Mouse (Mus musculus): Measurements from ENCODE around the gene Gm45233. TPM values are rescaled to one million over a fixed set of nuclear protein-coding genes. Genes with fewer than 3 reads are reported as not detected.
"Not testable (repeated sequence)": the region's sequence is repeated elsewhere in the genome, so short reads cannot be mapped to it uniquely, and the experiment has no call there.

The Gm45233 gene
- polyA plus RNA-seq (2015; fragmentation: Nextera tagmentation; extraction: Ambion mirVana): 0.39 TPM in 2 replicates

DNA sequence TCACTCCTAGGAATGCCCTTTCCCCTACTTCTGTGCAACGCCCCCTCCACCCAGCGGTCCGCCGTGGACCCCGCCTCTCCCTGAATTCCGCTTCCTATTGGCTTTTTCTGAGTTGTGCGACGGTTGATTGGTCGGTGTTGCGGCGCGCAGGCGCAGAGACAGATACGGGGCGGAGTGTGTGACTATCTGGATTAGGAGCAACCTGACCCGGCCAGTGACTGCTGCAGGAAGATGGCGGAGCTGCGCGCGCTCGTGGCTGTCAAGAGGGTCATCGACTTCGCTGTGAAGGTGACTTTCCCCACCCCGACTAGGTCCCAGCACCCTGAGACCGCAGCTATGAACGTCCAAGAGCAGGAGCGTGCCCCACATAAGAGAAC lies at the start of gene Gm45233, which contains the start of gene Etfb:
Gene Gm45233, plus strand, starts transcription at position 212 of the 377 bp plus-strand sequence.
Gene Etfb, plus strand, starts transcription at position 167 of the 377 bp plus-strand sequence.
- H3K9ac ChIP-seq: peak within 1 kb of the TSS; percentile 75
- H3K36me3 ChIP-seq: no peaks in the 10 kb centered on the region
- peak; percentile 96 for ATAC-seq (ENCODE audit: low FRiP score)
- peak within 1 kb of the TSS; percentile 57 for H3K4me3 ChIP-seq
- no peaks in the 10 kb centered on the region for H3K27me3 ChIP-seq
- WGBS: under 1% methylated on average over 27 of the region's 27 CpGs
- H3K4me1 ChIP-seq (replicated peaks): peaks cover 22% of the 10 kb centered on the region
- peak within 1 kb of the TSS; percentile 72 for H3K4me2 ChIP-seq
- peak within 1 kb of the TSS; percentile 93 for H3K27ac ChIP-seq
- no peaks in the 10 kb centered on the region for H3K9me3 ChIP-seq

DNA sequence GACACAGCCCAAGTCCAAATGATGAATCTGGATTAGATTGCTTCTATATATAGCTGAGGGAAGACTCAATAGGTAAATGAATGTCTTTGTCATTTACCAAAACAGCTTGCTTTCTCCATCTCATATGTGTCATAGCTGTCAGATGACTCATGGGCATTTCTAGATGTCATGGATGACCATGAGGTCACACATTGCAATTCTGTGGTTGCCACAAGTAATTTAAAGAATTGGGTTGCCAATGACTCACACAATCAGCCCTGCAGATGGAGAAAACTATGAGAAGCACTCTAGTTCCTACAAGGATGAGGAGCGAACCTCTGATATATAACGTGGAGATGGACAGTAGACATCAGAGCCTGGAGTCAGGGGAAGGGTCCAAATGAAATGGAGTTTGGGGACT lies 44.4 kb upstream of the Gm45233 start:
- 90% methylated on average over 2 of the region's 2 CpGs for WGBS
- H3K27ac ChIP-seq: no peak overlapping the region
- H3K4me2 ChIP-seq: no peak overlapping the region
- H3K4me3 ChIP-seq: no peak overlapping the region
- no peak for ATAC-seq (ENCODE audit: low FRiP score)
- H3K4me1 ChIP-seq (replicated peaks): no peaks in the 10 kb centered on the region
- no peaks in the 10 kb centered on the region for H3K9me3 ChIP-seq
- no peaks in the 10 kb centered on the region for H3K36me3 ChIP-seq
- no peaks in the 10 kb centered on the region for H3K27me3 ChIP-seq
- no peak overlapping the region for H3K9ac ChIP-seq

DNA sequence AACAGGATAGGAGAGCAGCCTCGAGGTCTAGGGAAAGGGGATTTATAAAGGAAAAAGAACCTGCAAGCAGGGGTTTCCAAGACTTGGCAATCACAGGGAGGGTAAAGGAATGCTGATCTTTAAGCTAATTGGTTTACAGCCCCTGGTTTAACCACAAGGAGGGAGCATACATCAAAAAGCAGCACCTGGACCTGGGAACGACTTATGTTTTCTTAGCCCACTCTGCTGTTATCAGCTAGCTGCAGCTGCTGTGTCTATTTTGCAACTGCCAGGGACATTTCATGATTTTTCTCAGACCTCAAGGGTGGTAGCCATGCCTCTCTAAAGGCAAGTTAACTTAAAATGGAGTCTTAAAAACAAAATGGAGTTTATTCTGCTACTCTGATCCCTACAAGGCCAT lies 41.2 kb upstream of the Gm45233 start:
- Histone ChIP-seq H3K4me1 (replicated peaks) (no peaks in the 10 kb centered on the region), H3K9me3 (no peaks in the 10 kb centered on the region), H3K4me3 (no peak overlapping the region), H3K36me3 (no peaks in the 10 kb centered on the region), H3K4me2 (no peak overlapping the region), H3K27me3 (no peaks in the 10 kb centered on the region), H3K27ac (no peak overlapping the region), H3K9ac (no peak overlapping the region)
- 67% methylated on average over 2 of the region's 2 CpGs for WGBS
- no peak for ATAC-seq (ENCODE audit: low FRiP score)

DNA sequence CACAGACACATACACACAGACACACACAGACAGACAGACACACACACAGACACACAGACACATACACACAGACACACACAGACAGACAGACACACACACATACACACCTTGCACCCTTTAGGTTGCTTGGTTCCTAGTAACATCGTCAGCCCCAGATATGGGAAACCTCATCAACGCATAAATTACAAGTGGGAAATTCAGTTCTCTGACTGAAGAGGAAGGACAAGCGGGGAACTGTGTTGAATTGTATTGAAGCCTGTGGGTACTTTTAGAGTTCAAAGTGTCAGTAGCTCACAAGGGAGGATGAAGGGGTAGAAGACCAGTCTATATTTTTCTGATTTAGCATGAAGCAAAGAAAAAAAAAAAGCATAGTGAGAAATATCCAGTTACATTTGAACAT lies 36.4 kb upstream of the Gm45233 start:
- 81% methylated on average over 3 of the region's 3 CpGs for WGBS
- no peaks in the 10 kb centered on the region for H3K27me3 ChIP-seq
- no peaks in the 10 kb centered on the region for H3K4me1 ChIP-seq (replicated peaks)
- no peaks in the 10 kb centered on the region for H3K36me3 ChIP-seq
- H3K9ac ChIP-seq: no peak overlapping the region
- no peak overlapping the region for H3K4me3 ChIP-seq
- ATAC-seq (ENCODE audit: low FRiP score): no peak
- no peaks in the 10 kb centered on the region for H3K9me3 ChIP-seq
- no peak overlapping the region for H3K27ac ChIP-seq
- no peak overlapping the region for H3K4me2 ChIP-seq

DNA sequence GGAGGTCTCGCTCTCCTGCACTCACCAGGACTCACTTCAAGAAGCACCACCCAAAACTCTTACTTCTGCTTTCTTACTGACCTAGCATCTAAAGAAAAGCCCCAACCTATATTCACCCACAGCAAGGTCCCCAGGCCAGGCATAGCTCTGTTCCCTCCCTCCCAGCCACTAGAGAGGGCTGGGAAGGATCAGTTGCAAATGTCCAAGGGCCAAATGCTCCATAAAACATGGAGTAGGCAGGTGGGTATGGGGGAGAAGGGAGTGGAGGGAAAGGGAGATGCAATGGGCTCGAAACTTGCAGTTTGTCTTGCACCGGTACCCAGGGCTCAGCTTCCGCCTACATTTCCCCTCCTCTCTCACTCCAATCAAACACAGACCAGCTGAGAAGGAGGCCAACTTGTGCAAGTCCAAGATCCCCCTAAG lies 35.8 kb upstream of the Gm45233 start, which contains the start of gene Siglecg:
Gene Siglecg, plus strand, starts transcription at position 74 of the 423 bp plus-strand sequence.
- no peak within 1 kb of the TSS for H3K4me3 ChIP-seq
- WGBS: 85% methylated on average over 4 of the region's 4 CpGs
- no peak within 1 kb of the TSS for H3K4me2 ChIP-seq
- no peak within 1 kb of the TSS for H3K27ac ChIP-seq
- H3K4me1 ChIP-seq (replicated peaks): no peaks in the 10 kb centered on the region
- no peak for ATAC-seq (ENCODE audit: low FRiP score)
- no peaks in the 10 kb centered on the region for H3K27me3 ChIP-seq
- no peak within 1 kb of the TSS for H3K9ac ChIP-seq
- no peaks in the 10 kb centered on the region for H3K36me3 ChIP-seq
- H3K9me3 ChIP-seq: no peaks in the 10 kb centered on the region

DNA sequence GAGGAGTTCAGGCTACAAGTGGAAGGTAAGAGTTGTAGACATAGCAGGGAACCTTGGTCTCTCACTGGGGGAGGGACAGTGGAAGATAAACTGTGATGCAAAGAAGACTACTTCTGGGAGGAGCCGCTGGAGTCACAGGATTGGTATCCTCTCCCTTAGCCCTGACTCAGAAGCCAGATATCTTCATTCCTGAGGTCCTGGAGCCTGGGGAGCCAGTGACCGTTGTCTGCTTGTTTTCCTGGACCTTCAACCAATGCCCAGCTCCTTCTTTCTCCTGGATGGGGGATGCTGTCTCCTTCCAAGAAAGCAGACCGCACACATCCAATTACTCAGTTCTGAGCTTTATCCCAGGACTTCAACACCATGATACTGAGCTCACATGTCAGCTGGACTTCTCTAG lies 34.8 kb upstream of the Gm45233 start:
- Histone ChIP-seq H3K9ac (no peak overlapping the region), H3K36me3 (no peaks in the 10 kb centered on the region), H3K4me3 (no peak overlapping the region), H3K4me1 (replicated peaks) (no peaks in the 10 kb centered on the region), H3K27me3 (no peaks in the 10 kb centered on the region), H3K4me2 (no peak overlapping the region), H3K9me3 (no peaks in the 10 kb centered on the region), H3K27ac (no peak overlapping the region)
- 81% methylated on average over 3 of the region's 3 CpGs for WGBS
- ATAC-seq (ENCODE audit: low FRiP score): no peak

DNA sequence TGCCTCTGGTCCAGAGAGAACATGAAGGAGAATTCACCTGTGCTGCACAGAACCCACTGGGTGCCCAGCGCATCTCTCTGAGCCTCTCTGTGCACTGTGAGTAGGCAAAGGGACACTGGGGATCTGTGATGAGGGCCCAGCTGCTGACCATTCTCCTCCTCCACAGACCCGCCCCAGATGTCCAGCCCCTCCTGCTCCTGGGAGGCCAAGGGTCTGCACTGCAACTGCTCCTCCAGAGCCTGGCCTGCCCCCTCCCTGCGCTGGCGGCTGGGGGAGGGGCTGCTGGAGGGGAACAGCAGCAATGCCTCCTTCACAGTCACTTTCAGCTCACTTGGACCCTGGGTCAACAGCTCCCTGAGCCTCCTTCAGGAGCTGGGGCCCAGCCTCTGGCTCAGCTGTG lies 32.2 kb upstream of the Gm45233 start:
- H3K9ac ChIP-seq; H3K27ac ChIP-seq; ATAC-seq (ENCODE audit: low FRiP score); H3K4me2 ChIP-seq; H3K4me3 ChIP-seq; H3K4me1 ChIP-seq (replicated peaks); H3K36me3 ChIP-seq; H3K9me3 ChIP-seq; H3K27me3 ChIP-seq: not testable (repeated sequence)
- WGBS: 52% methylated on average over 4 of the region's 4 CpGs

DNA sequence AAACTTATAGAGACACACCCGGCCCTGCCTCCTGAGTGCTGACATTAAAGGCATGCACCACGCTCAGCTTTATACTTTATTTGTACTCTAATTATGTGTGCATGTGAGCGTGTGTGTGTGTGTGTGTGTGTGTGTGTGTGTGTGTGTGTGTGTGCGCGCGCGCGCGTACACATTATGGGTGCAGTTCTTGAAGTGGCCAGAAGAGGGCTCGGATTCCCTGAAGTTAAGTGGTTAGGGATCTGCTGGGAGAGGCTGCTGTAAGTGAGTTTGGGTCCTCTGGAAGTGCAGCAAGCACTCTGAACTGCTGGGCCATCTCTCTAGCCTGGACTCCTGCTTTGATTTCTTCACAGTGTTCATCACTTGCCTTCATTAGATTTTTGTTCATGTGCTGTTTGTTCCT lies 26.6 kb upstream of the Gm45233 start:
- no peak overlapping the region for H3K4me3 ChIP-seq
- H3K9ac ChIP-seq: no peak overlapping the region
- H3K27me3 ChIP-seq: no peaks in the 10 kb centered on the region
- 87% methylated on average over 10 of the region's 10 CpGs for WGBS
- no peaks in the 10 kb centered on the region for H3K9me3 ChIP-seq
- no peak overlapping the region for H3K4me2 ChIP-seq
- H3K4me1 ChIP-seq (replicated peaks): no peaks in the 10 kb centered on the region
- no peaks in the 10 kb centered on the region for H3K36me3 ChIP-seq
- H3K27ac ChIP-seq: no peak overlapping the region
- no peak for ATAC-seq (ENCODE audit: low FRiP score)

DNA sequence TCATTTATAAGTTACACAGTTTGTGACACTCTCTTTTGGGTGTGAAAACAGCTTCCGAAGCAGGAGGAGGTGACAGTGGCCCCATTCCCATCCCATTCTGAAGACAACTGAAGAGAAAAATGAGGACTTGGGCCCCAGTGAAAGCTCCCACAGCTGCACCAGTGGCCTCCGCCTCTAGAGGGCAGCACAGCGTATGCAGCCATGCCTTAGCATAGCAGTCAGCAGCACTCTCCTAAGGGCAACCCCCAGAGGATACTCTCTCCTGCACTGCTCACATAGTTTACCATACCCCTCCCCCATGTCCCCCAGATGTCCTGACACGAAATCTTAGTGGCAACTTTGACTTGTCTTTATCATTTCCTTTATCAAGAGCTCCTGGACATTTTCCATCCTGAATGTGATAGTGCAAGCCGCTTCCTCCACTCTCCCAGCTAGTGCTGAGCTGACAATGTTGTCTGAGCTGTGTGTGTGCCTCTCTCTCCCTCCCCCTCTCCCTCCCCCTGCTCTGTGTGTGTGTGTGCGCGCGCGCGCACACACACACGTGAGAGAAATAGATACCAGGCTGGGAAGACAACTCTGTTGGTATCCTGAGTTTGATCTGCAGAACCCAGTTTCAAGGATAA lies 20.8 kb upstream of the Gm45233 start:
- H3K36me3 ChIP-seq: no peaks in the 10 kb centered on the region
- WGBS: 14% methylated on average over 11 of the region's 11 CpGs
- H3K4me3 ChIP-seq: no peak overlapping the region
- no peaks in the 10 kb centered on the region for H3K4me1 ChIP-seq (replicated peaks)
- no peaks in the 10 kb centered on the region for H3K27me3 ChIP-seq
- ATAC-seq (ENCODE audit: low FRiP score): peak; percentile 94
- no peaks in the 10 kb centered on the region for H3K9me3 ChIP-seq
- H3K27ac ChIP-seq: no peak overlapping the region
- H3K9ac ChIP-seq: no peak overlapping the region
- H3K4me2 ChIP-seq: peak overlapping the region; percentile 32

DNA sequence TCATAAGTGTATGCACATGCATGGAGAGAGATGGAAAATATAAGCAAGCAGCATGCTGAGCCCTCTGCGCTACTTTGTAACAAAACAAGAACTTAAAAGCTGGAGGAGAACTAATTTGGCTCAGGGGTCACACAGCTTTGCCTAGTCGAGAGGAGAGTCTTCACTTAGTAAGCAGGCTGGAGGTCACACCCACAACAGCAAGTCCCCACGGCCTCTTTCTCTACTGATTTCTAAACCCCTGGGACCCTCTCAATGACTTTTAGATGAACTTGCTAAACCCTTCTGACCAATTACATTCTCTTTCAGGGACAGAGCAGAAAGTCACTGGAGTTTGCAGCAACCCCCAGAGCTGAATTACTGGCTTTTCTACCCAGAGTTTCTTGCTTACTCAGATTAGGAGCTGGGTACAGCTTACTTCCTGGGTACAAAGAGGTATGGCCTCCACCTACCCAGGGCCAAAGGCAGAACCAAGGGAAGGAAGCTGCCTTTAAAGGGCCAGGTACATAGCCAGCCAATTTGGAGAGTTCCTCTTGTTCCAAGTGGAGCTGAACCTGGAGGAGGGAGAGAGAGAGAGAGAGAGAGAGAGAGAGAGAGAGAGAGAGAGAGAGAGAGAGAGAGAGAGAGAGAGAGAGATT lies 19.8 kb upstream of the Gm45233 start:
- H3K9me3 ChIP-seq: no peaks in the 10 kb centered on the region
- no peak overlapping the region for H3K4me3 ChIP-seq
- no peak for ATAC-seq (ENCODE audit: low FRiP score)
- no peak overlapping the region for H3K9ac ChIP-seq
- 67% methylated on average over 3 of the region's 3 CpGs for WGBS
- no peaks in the 10 kb centered on the region for H3K36me3 ChIP-seq
- no peak overlapping the region for H3K27ac ChIP-seq
- H3K4me2 ChIP-seq: no peak overlapping the region
- H3K27me3 ChIP-seq: no peaks in the 10 kb centered on the region
- H3K4me1 ChIP-seq (replicated peaks): no peaks in the 10 kb centered on the region

DNA sequence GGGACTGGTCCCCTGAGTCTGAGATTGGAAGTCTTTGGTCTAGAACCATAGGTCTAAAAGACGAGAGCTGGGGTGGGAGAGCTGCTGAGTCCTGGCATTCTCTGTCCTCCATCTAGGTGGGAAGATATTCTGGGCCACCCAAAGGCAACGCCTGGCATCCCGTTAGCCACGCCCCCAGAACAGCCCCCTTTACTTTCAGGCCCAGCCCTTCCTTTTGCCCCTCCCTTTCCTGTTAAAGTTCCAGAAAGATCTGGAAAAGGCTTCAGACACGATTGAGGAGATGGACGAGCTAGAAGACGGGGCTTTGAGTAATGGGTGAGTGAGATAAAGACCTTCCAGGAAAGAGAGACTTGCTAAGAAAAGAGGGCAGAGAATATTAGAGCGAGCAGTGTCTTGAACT lies 16.5 kb upstream of the Gm45233 start, which contains the start of gene Lim2:
Gene Lim2, plus strand, starts transcription at position 265 of the 400 bp plus-strand sequence.
- no peak within 1 kb of the TSS for H3K9ac ChIP-seq
- no peak within 1 kb of the TSS for H3K27ac ChIP-seq
- no peaks in the 10 kb centered on the region for H3K9me3 ChIP-seq
- no peak for ATAC-seq (ENCODE audit: low FRiP score)
- no peak within 1 kb of the TSS for H3K4me2 ChIP-seq
- 87% methylated on average over 8 of the region's 8 CpGs for WGBS
- no peaks in the 10 kb centered on the region for H3K36me3 ChIP-seq
- H3K27me3 ChIP-seq: no peaks in the 10 kb centered on the region
- no peaks in the 10 kb centered on the region for H3K4me1 ChIP-seq (replicated peaks)
- no peak within 1 kb of the TSS for H3K4me3 ChIP-seq

DNA sequence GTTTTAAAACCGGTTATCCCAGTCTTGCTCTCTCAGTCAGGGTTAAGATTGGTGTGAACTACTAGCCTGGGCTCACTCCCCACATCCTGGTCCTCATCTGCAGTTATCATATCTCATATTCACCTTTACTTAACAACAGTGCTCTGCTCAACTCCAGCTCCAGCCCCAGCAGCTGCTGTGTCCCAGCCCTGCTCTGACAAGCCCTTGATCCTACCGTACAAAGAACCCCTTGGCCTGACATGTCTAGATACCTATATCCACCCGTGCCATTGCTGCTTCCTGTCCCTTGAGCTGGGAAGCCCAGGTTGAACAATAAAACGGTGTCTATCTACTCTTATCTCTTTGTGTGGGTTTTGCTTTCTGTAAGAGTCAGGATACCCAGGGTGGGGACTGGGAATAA lies 14.4 kb upstream of the Gm45233 start:
- 60% methylated on average over 4 of the region's 4 CpGs for WGBS
- Histone ChIP-seq H3K9ac (no peak overlapping the region), H3K9me3 (no peaks in the 10 kb centered on the region), H3K4me2 (no peak overlapping the region), H3K4me1 (replicated peaks) (no peaks in the 10 kb centered on the region), H3K4me3 (no peak overlapping the region), H3K27ac (no peak overlapping the region), H3K36me3 (no peaks in the 10 kb centered on the region), H3K27me3 (no peaks in the 10 kb centered on the region)
- ATAC-seq (ENCODE audit: low FRiP score): no peak

DNA sequence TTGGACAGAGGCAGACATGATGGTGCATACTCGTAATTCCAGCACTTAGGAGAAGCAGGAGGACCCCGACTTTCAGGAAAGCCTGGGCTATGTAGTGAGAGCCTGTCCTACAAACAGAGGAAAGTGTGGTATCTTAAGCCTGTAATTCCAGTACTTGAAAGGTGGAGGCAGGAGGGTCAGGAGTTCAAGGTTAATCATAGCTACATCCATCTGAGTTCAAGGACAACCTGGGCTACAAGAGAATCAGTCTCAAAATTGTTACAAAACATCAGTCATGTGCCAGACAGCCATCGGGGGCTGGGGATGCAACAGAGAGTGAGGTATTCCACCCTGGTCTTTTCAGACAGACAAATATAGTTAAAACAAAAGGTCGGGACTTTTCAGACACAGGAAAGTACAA lies 11.0 kb upstream of the Gm45233 start:
- Histone ChIP-seq H3K4me3 (no peak overlapping the region), H3K36me3 (no peaks in the 10 kb centered on the region), H3K9me3 (no peaks in the 10 kb centered on the region), H3K4me2 (no peak overlapping the region), H3K9ac (no peak overlapping the region), H3K27ac (no peak overlapping the region), H3K4me1 (replicated peaks) (no peaks in the 10 kb centered on the region), H3K27me3 (no peaks in the 10 kb centered on the region)
- ATAC-seq (ENCODE audit: low FRiP score): no peak
- WGBS: 81% methylated on average over 4 of the region's 4 CpGs
